Mouse (Mus musculus): ENCODE results near the gene Rras2. TPM values are rescaled to one million over a fixed set of nuclear protein-coding genes. Genes with fewer than 3 reads are reported as not detected.

Rras2 gene
- polyA plus RNA-seq, 1 experiment from 2014 or later = 36.4 TPM

DNA sequence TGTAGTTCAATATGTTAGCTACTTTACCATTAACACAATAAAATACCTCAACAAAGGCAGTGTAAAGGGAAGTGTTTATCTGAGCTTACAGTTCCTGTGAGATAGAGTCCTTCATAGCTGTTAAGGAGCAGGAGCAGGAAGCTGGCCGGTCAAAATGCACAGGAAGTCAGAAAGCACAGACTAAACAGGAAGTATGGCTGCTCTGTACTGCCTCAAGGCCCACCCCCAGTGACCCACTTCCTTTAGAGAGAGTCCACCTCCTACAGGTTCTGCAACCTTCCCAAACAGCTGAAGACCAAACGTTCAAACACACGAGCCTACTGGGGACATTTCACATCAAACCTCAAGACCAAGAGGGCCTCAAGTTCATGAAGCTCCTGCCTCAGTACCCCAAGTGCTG is 28.3 kb upstream of the Rras2 start:
- no peak overlapping the region for H3K27ac ChIP-seq (ENCODE audit: low read length)
- H3K4me2 ChIP-seq (replicated peaks; ENCODE audit: low read depth, low read length) = no peak overlapping the region
- no peak for ATAC-seq (ENCODE audit: low FRiP score, low TSS enrichment)
- 68% methylated on average over 3 of the region's 3 CpGs for WGBS
- peaks cover 3% of the 10 kb centered on the region; the same call in 1 of the 2 replicates for H3K4me1 ChIP-seq (ENCODE audit: insufficient read depth, low read length)
- H3K4me3 ChIP-seq (ENCODE audit: low read length) = no peak overlapping the region
- no peaks in the 10 kb centered on the region for H3K36me3 ChIP-seq (ENCODE audit: insufficient read depth, low read length)
- no peak overlapping the region for H3K9ac ChIP-seq (replicated peaks; ENCODE audit: low read length)
- peaks cover 8% of the 10 kb centered on the region; the same call in 1 of the 2 replicates for H3K9me3 ChIP-seq (ENCODE audit: low read length)
- H3K27me3 ChIP-seq (ENCODE audit: insufficient read depth, low read length) = no peaks in the 10 kb centered on the region

DNA sequence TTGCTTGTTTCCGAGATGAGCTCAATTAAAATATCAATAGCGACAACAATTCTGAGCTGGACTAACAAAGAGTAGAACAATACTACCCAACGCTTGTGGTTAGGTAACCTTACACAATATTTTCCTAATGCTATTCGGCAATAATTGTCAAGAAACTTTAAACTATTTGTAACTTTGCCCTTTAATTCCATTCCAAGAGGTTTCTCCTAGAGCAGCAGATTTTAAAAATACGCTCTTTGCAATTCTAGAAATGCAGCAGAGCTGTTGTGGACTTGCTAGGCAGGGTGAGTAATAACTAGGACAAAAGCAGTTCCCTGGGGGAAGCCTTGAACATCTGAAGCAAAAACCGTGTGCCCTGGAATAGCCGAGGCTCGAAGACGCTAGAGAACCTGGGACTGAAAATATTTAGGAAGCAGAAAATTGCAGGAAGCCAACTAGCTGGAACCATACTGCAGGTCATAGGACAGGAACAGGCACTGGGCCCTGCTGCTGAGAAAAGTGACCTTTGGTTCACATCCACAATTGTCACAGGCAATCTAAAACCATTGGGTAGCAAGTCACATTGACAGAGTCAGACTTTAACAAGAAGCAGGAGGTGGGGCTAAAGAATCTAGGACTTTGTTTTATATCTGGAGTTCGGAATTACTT is 24.7 kb upstream of the Rras2 start:
- ATAC-seq (ENCODE audit: low FRiP score, low TSS enrichment) = no peak
- Histone ChIP-seq H3K36me3 (ENCODE audit: insufficient read depth, low read length) (no peaks in the 10 kb centered on the region), H3K4me2 (replicated peaks; ENCODE audit: low read depth, low read length) (no peak overlapping the region), H3K9me3 (ENCODE audit: low read length) (no peaks in the 10 kb centered on the region), H3K9ac (replicated peaks; ENCODE audit: low read length) (no peak overlapping the region), H3K4me1 (ENCODE audit: insufficient read depth, low read length) (peaks cover 3% of the 10 kb centered on the region; the same call in 1 of the 2 replicates), H3K27ac (ENCODE audit: low read length) (0 out of 2 replicates have a peak overlapping the region, but pooled peaks have one; percentile 12), H3K27me3 (ENCODE audit: insufficient read depth, low read length) (no peaks in the 10 kb centered on the region), H3K4me3 (ENCODE audit: low read length) (no peak overlapping the region)
- 71% methylated on average over 10 of the region's 10 CpGs for WGBS

DNA sequence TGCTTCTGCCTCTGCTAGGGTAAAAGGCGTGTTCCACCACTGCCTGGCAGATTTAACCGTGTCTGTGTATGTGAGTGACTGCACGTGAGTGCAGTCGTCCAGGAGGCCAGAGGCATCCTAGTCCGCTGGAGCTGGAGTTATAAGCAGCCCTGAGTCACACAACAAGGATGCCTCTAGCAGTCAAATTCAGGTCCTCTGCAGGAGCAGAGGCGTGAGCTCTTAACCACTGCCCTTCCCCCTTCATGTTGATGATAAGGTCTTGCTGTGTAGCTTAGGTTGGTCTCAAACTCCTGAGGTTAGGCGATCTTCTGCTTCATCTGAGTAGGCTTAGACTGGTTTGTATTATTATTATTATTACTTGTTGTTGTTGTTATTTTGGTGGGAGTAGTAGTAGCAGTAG is 22.4 kb upstream of the Rras2 start:
- Histone ChIP-seq H3K4me2 (replicated peaks; ENCODE audit: low read depth, low read length) (no peak overlapping the region), H3K4me1 (ENCODE audit: insufficient read depth, low read length) (peaks cover 3% of the 10 kb centered on the region; the same call in 1 of the 2 replicates), H3K9me3 (ENCODE audit: low read length) (no peaks in the 10 kb centered on the region), H3K9ac (replicated peaks; ENCODE audit: low read length) (no peak overlapping the region), H3K36me3 (ENCODE audit: insufficient read depth, low read length) (no peaks in the 10 kb centered on the region), H3K4me3 (ENCODE audit: low read length) (no peak overlapping the region), H3K27ac (ENCODE audit: low read length) (no peak overlapping the region), H3K27me3 (ENCODE audit: insufficient read depth, low read length) (no peaks in the 10 kb centered on the region)
- 86% methylated on average over 7 of the region's 7 CpGs for WGBS
- ATAC-seq (ENCODE audit: low FRiP score, low TSS enrichment) = no peak

DNA sequence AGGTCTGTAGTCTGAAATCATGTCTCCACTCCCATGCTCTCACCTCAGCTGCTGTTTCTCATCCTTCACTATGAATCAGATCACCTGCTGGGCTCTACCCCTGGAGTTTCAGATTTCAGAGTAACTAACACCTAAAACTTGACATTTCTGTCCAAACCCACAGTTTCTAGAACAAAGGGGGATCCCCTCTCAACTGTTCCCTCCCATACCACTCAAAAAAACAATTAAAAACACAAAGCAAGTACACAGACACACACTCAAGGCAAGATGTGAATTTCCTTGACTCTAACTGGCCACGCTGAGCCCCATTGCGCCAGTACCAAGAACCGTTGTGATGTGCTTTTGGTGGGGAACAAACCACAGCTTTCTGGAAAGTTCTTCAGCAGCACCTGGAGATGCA is 21.8 kb upstream of the Rras2 start:
- Histone ChIP-seq H3K27me3 (ENCODE audit: insufficient read depth, low read length) (no peaks in the 10 kb centered on the region), H3K9ac (replicated peaks; ENCODE audit: low read length) (no peak overlapping the region), H3K4me2 (replicated peaks; ENCODE audit: low read depth, low read length) (no peak overlapping the region), H3K36me3 (ENCODE audit: insufficient read depth, low read length) (no peaks in the 10 kb centered on the region), H3K27ac (ENCODE audit: low read length) (no peak overlapping the region), H3K4me1 (ENCODE audit: insufficient read depth, low read length) (peaks cover 3% of the 10 kb centered on the region; the same call in 1 of the 2 replicates), H3K9me3 (ENCODE audit: low read length) (no peaks in the 10 kb centered on the region), H3K4me3 (ENCODE audit: low read length) (no peak overlapping the region)
- no peak for ATAC-seq (ENCODE audit: low FRiP score, low TSS enrichment)
- 92% methylated on average over 3 of the region's 3 CpGs for WGBS

DNA sequence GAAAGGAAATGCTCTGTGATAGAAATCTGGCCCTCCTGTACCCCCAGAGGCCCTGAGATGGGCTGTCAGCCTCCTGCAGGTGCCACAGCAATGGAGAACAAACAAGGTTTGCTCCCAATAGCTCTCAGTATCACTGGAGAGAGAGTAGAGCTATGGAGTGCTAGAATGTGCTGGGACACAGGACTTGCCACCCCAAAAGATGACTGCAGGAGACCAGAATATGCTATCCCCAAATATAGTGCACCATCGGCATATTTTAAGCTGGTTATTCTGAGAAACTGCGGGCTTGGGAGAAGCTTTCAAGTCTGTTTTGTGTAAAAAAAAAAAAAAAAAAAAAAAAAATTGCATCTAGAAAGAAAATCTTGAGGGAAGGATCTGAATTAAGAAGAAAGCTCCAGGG is 20.7 kb upstream of the Rras2 start:
- no peak overlapping the region for H3K4me3 ChIP-seq (ENCODE audit: low read length)
- H3K4me1 ChIP-seq (ENCODE audit: insufficient read depth, low read length) = peaks cover 3% of the 10 kb centered on the region; the same call in 1 of the 2 replicates
- no peaks in the 10 kb centered on the region for H3K36me3 ChIP-seq (ENCODE audit: insufficient read depth, low read length)
- no peak overlapping the region for H3K27ac ChIP-seq (ENCODE audit: low read length)
- 97% methylated on average over 2 of the region's 2 CpGs for WGBS
- no peaks in the 10 kb centered on the region for H3K27me3 ChIP-seq (ENCODE audit: insufficient read depth, low read length)
- no peaks in the 10 kb centered on the region for H3K9me3 ChIP-seq (ENCODE audit: low read length)
- no peak for ATAC-seq (ENCODE audit: low FRiP score, low TSS enrichment)
- H3K9ac ChIP-seq (replicated peaks; ENCODE audit: low read length) = no peak overlapping the region
- no peak overlapping the region for H3K4me2 ChIP-seq (replicated peaks; ENCODE audit: low read depth, low read length)

DNA sequence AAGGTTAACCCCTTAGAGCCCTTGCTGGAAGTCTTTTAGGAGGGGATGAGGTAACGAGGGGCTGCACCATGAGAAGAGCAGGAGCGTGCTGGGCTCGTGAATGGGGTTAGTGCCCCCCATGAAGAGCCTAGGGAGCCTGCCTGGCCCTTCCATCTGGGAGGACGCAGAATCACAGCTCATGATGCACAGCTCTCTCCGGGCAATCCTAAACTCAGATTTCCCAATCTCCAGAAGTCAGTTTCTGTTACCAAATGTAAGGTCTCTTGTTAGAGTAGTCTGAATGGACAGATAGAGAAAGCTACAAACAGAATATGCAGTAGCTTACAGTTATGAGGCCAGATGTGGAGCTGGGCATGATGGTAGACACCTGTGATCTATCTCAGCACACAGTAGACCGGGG is 17.6 kb upstream of the Rras2 start:
- H3K27me3 ChIP-seq (ENCODE audit: insufficient read depth, low read length) = no peaks in the 10 kb centered on the region
- ATAC-seq (ENCODE audit: low FRiP score, low TSS enrichment) = no peak
- no peaks in the 10 kb centered on the region for H3K9me3 ChIP-seq (ENCODE audit: low read length)
- no peak overlapping the region for H3K9ac ChIP-seq (replicated peaks; ENCODE audit: low read length)
- H3K4me2 ChIP-seq (replicated peaks; ENCODE audit: low read depth, low read length) = no peak overlapping the region
- H3K36me3 ChIP-seq (ENCODE audit: insufficient read depth, low read length) = no peaks in the 10 kb centered on the region
- no peaks in the 10 kb centered on the region for H3K4me1 ChIP-seq (ENCODE audit: insufficient read depth, low read length)
- H3K27ac ChIP-seq (ENCODE audit: low read length) = no peak overlapping the region
- H3K4me3 ChIP-seq (ENCODE audit: low read length) = no peak overlapping the region
- WGBS = 35% methylated on average over 6 of the region's 6 CpGs

DNA sequence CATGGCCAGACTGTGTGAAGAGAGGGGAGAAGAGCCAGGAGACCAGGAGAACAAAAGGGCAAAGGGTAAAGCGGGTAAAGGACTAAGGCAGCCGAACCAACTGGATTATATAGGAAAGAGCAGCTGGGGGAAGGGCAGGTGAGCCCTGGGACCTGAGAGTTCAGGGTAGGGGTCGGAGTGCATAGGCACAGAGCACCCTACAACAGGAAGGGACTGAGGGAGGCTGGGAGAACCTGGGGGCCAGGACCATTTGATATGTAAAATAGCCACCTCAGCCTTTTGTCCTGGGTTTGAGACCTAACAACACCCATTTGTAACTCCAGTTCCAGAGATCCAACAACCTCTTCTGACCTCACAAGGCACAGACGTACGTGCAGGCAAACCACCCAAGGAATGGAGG is 16.4 kb upstream of the Rras2 start:
- no peak overlapping the region for H3K4me2 ChIP-seq (replicated peaks; ENCODE audit: low read depth, low read length)
- H3K27me3 ChIP-seq (ENCODE audit: insufficient read depth, low read length) = no peaks in the 10 kb centered on the region
- no peak overlapping the region for H3K27ac ChIP-seq (ENCODE audit: low read length)
- H3K9me3 ChIP-seq (ENCODE audit: low read length) = no peaks in the 10 kb centered on the region
- no peaks in the 10 kb centered on the region for H3K4me1 ChIP-seq (ENCODE audit: insufficient read depth, low read length)
- no peak overlapping the region for H3K4me3 ChIP-seq (ENCODE audit: low read length)
- no peak overlapping the region for H3K9ac ChIP-seq (replicated peaks; ENCODE audit: low read length)
- WGBS = 33% methylated on average over 5 of the region's 5 CpGs
- H3K36me3 ChIP-seq (ENCODE audit: insufficient read depth, low read length) = no peaks in the 10 kb centered on the region
- ATAC-seq (ENCODE audit: low FRiP score, low TSS enrichment) = no peak

DNA sequence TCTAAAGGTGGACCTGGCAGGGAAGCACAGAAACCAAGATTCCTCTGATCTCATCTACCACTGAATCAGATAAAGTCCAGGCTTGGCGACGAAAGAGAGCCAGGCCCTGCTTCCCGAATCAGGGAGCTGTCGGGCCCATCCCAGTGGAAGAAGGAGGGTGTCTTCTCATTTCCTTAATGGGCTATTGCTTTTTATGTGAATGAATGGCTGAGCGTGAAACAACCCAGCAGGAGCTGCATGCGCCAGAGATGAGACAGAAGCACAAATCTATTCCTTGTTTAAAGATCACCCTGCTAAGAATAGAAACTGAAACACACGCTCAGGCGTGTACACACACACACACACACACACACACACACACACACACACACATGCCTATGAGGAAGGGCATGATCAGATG is 14.7 kb upstream of the Rras2 start:
- H3K4me1 ChIP-seq (ENCODE audit: insufficient read depth, low read length) = no peaks in the 10 kb centered on the region
- H3K36me3 ChIP-seq (ENCODE audit: insufficient read depth, low read length) = no peaks in the 10 kb centered on the region
- no peaks in the 10 kb centered on the region for H3K9me3 ChIP-seq (ENCODE audit: low read length)
- no peak overlapping the region for H3K4me2 ChIP-seq (replicated peaks; ENCODE audit: low read depth, low read length)
- no peaks in the 10 kb centered on the region for H3K27me3 ChIP-seq (ENCODE audit: insufficient read depth, low read length)
- H3K4me3 ChIP-seq (ENCODE audit: low read length) = no peak overlapping the region
- no peak overlapping the region for H3K9ac ChIP-seq (replicated peaks; ENCODE audit: low read length)
- H3K27ac ChIP-seq (ENCODE audit: low read length) = no peak overlapping the region
- 21% methylated on average over 8 of the region's 8 CpGs for WGBS
- no peak for ATAC-seq (ENCODE audit: low FRiP score, low TSS enrichment)

DNA sequence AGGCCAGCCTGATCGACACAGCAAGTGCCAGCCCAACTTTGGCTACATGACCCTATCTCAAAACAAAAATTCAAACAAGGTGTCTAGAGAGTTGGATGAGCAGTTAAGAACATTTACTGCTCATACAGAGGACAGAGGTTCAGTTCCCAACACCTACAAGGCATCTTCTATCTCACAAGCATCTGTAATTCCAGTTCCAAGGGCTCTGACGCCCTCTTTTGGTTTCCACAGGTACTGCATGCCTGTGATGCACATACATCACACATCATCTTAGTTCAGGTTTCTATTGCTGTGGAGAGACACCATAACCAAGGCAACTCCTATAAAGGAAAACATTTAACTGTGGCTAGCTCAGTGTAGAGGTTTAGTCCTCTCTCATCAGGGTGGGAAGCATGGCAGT is 11.7 kb upstream of the Rras2 start:
- H3K27ac ChIP-seq (ENCODE audit: low read length) = no peak overlapping the region
- no peaks in the 10 kb centered on the region for H3K36me3 ChIP-seq (ENCODE audit: insufficient read depth, low read length)
- 63% methylated on average over 2 of the region's 2 CpGs for WGBS
- no peaks in the 10 kb centered on the region for H3K27me3 ChIP-seq (ENCODE audit: insufficient read depth, low read length)
- no peaks in the 10 kb centered on the region for H3K9me3 ChIP-seq (ENCODE audit: low read length)
- H3K4me3 ChIP-seq (ENCODE audit: low read length) = no peak overlapping the region
- no peak overlapping the region for H3K4me2 ChIP-seq (replicated peaks; ENCODE audit: low read depth, low read length)
- no peak for ATAC-seq (ENCODE audit: low FRiP score, low TSS enrichment)
- no peak overlapping the region for H3K9ac ChIP-seq (replicated peaks; ENCODE audit: low read length)
- H3K4me1 ChIP-seq (ENCODE audit: insufficient read depth, low read length) = no peaks in the 10 kb centered on the region

DNA sequence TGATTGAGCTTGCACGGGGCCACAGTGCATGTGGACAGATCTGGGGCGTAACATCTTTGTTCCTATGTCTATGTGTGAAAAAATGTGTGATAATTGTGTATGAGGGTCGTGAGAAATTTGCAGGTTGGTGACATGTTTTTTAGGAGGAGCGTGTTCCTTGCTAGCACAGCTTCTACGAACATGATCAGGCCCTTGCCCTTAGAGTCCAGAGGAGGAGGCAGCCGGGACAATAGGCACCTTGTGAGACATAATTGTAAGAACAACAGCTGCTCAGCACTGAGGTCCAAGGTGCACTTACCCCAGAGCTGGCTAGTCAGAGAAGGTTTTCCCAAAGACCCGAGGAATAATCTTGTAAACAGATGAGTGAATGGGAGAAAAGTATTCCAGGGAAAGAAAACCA is 599 bp upstream of the Rras2 start:
- 37% methylated on average over 7 of the region's 7 CpGs for WGBS
- no peak overlapping the region for H3K9ac ChIP-seq (replicated peaks; ENCODE audit: low read length)
- no peak overlapping the region for H3K27ac ChIP-seq (ENCODE audit: low read length)
- no peaks in the 10 kb centered on the region for H3K9me3 ChIP-seq (ENCODE audit: low read length)
- H3K4me2 ChIP-seq (replicated peaks; ENCODE audit: low read depth, low read length) = peak overlapping the region; percentile 85
- H3K4me1 ChIP-seq (ENCODE audit: insufficient read depth, low read length) = peaks cover 20% of the 10 kb centered on the region
- peak overlapping the region; percentile 88 for H3K4me3 ChIP-seq (ENCODE audit: low read length)
- no peaks in the 10 kb centered on the region for H3K27me3 ChIP-seq (ENCODE audit: insufficient read depth, low read length)
- ATAC-seq (ENCODE audit: low FRiP score, low TSS enrichment) = no peak
- no peaks in the 10 kb centered on the region for H3K36me3 ChIP-seq (ENCODE audit: insufficient read depth, low read length)
